Mouse (Mus musculus): ENCODE results near the gene Ern2. TPM values are rescaled to one million over a fixed set of nuclear protein-coding genes. Genes with fewer than 3 reads are reported as not detected.

The Ern2 gene
- polyA plus RNA-seq (2016; fragmentation: Nextera tagmentation; extraction: Ambion mirVana), result 0.25 and 0.47 TPM in 2 replicates

DNA sequence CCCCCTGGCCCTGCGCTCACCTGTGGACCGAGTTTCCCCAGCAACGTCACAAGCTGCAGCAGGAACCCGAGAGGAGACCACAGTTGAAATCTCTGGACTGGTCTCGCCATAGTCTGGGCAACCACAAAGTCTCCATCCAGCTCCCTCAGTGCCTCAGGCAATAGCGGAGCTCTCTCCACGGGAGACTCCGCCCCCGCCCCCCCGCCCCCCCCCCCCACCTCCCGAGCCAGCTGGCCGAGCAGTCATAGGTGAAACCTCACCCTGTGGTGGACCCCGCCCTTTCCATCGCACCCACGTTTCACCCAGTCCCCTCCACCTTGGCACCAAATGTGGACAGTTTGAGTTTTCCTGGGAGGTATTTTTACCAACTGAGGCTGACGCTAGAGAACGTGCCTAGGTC is at the start of gene Ern2:
Ern2 (minus strand) TSS at position 165 of the 400 bp plus-strand sequence.
- H3K9ac ChIP-seq, result no peak within 1 kb of the TSS
- H3K4me2 ChIP-seq (replicated peaks), result peak within 1 kb of the TSS; percentile 31
- H3K9me3 ChIP-seq, result no peaks in the 10 kb centered on the region
- ATAC-seq (ENCODE audit: low FRiP score, low read depth), result no peak
- 18% methylated on average over 17 of the region's 17 CpGs for WGBS
- no peaks in the 10 kb centered on the region for H3K36me3 ChIP-seq
- H3K27ac ChIP-seq, result no peak within 1 kb of the TSS
- no peaks in the 10 kb centered on the region for H3K4me1 ChIP-seq
- H3K4me3 ChIP-seq, result no peak within 1 kb of the TSS
- H3K27me3 ChIP-seq (replicated peaks), result no peaks in the 10 kb centered on the region

DNA sequence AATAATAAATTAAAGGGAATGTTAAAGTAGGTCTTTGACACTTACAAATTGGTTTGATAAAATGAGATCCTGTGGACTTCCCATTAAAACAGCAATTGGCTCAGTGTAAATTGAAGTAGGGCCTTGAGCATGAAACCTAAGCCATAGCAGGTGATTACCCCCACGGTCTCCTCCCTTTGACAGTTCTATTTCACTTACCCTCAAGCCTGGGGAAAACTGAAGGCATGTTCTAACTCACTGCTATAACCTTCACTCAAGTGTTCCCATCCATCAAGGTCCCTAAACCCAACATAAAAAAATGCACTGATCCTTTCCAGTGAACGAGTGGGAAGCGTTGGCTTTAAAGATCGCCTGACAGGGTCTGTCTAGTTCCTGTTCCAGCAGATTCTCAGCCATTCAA is 44.9 kb upstream of the Ern2 start:
- Histone ChIP-seq H3K9ac (no peak overlapping the region), H3K4me1 (no peaks in the 10 kb centered on the region), H3K4me3 (no peak overlapping the region), H3K36me3 (no peaks in the 10 kb centered on the region), H3K9me3 (no peaks in the 10 kb centered on the region), H3K4me2 (replicated peaks) (no peak overlapping the region), H3K27ac (no peak overlapping the region), H3K27me3 (replicated peaks) (no peaks in the 10 kb centered on the region)
- 83% methylated on average over 4 of the region's 4 CpGs for WGBS
- ATAC-seq (ENCODE audit: low FRiP score, low read depth), result no peak

DNA sequence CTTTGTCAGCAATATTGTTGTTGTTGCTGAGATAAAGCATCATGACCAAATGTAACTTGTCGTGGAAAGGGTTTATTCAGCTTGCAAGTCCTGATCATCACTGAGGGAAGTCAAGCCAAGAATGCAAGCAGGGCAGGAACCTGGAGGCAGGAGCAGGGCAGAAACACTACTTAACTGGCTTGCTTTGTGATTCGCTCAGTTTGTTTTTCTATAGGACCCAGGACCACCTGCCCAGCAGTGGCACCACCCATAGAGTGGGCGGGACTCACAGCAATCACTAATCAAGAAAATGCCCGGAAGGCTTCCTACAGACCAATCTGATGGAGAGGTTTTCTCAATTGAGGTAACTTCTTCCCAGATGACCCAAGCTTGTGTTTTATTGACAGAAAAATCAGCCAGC is 43.9 kb upstream of the Ern2 start:
- H3K9me3 ChIP-seq, result no peaks in the 10 kb centered on the region
- H3K27ac ChIP-seq, result no peak overlapping the region
- no peak overlapping the region for H3K4me3 ChIP-seq
- H3K4me2 ChIP-seq (replicated peaks), result no peak overlapping the region
- no peaks in the 10 kb centered on the region for H3K36me3 ChIP-seq
- ATAC-seq (ENCODE audit: low FRiP score, low read depth), result no peak
- no peaks in the 10 kb centered on the region for H3K4me1 ChIP-seq
- WGBS, result 62% methylated on average over 4 of the region's 4 CpGs
- no peak overlapping the region for H3K9ac ChIP-seq
- no peaks in the 10 kb centered on the region for H3K27me3 ChIP-seq (replicated peaks)

DNA sequence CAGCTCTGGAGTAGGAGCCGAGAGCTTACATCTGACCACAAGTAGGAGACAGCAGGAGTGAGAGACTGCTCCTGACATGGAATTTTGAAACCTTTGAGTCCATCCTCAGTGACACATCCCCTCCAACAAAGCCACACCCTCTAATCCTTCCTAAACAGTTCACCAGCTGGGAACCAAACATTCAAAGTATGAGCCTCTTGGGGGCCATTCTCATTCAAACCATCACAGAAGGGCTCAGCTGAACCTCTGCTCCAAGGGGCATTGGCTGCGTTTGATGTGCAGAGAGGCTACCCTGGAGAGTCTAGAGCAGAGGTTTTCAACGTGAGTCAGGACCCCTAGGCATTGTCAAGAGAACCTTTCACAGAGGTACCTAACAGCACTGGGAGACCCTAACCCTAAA is 43.3 kb upstream of the Ern2 start:
- H3K27ac ChIP-seq, result no peak overlapping the region
- no peak overlapping the region for H3K4me2 ChIP-seq (replicated peaks)
- no peak overlapping the region for H3K9ac ChIP-seq
- H3K27me3 ChIP-seq (replicated peaks), result no peaks in the 10 kb centered on the region
- H3K9me3 ChIP-seq, result no peaks in the 10 kb centered on the region
- H3K4me1 ChIP-seq, result no peaks in the 10 kb centered on the region
- 54% methylated on average over 3 of the region's 3 CpGs for WGBS
- H3K36me3 ChIP-seq, result no peaks in the 10 kb centered on the region
- no peak for ATAC-seq (ENCODE audit: low FRiP score, low read depth)
- H3K4me3 ChIP-seq, result no peak overlapping the region

DNA sequence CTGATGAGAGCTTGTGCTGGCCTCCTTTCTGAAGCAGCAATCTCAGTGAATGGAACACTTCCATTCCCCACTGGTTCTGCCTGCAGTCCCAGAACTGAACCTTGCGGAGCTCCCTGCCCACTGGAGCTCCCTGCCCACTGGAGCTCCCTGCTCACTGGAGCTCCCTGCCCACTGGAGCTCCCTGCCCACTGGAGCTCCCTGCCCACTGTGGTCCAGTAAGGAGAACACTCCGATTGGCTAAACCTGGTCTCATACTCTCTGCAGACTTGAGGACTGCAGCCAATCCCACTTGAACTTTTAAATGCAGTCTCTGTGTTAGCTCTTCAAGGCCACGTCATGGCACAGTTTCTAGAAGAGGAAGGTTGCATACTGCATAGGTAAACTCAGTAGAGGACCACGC is 40.7 kb upstream of the Ern2 start:
- Histone ChIP-seq H3K27me3 (replicated peaks) (no peaks in the 10 kb centered on the region), H3K9me3 (no peaks in the 10 kb centered on the region), H3K9ac (no peak overlapping the region), H3K4me1 (no peaks in the 10 kb centered on the region), H3K36me3 (no peaks in the 10 kb centered on the region), H3K4me2 (replicated peaks) (no peak overlapping the region), H3K27ac (no peak overlapping the region), H3K4me3 (no peak overlapping the region)
- WGBS, result 88% methylated on average over 4 of the region's 4 CpGs
- ATAC-seq (ENCODE audit: low FRiP score, low read depth), result no peak

DNA sequence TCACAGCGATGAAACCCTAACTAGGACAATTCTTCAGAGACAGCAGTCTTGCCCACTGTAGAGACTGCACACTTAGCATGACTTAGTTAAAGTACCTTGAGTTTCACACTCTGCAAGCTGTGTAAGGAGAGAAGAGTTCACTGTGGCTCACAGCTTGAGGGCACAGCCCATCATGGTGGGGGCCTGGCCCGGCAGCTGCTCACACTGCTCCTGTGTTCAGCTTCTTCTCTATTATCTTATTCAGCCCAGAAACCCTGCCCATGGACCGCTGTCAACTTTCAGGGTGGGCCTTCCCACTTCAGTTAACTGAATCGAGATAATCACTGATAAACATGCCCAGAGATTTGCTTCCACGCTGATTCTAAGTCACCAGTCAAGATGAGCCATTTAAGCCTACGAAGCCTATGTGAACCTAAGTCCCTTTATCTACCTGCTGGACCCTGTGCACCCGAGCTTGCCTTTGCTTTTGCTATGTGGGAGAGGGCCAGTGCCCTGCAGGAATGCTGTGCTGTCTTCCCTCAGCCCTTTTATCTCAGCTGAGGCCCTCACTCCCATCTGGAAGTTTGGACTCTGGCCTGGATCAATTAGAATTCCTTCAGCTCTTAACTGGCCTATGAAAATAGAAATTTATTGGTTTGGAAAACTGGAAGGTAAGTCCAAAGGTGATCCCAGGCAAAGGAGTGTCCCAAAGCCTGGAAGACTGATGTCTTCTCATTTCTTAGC is 40.2 kb upstream of the Ern2 start:
- H3K27me3 ChIP-seq (replicated peaks), result no peaks in the 10 kb centered on the region
- H3K36me3 ChIP-seq, result no peaks in the 10 kb centered on the region
- WGBS, result 77% methylated on average over 7 of the region's 7 CpGs
- H3K4me3 ChIP-seq, result no peak overlapping the region
- no peak overlapping the region for H3K4me2 ChIP-seq (replicated peaks)
- no peaks in the 10 kb centered on the region for H3K9me3 ChIP-seq
- no peak overlapping the region for H3K9ac ChIP-seq
- H3K27ac ChIP-seq, result no peak overlapping the region
- no peaks in the 10 kb centered on the region for H3K4me1 ChIP-seq
- ATAC-seq (ENCODE audit: low FRiP score, low read depth), result no peak

DNA sequence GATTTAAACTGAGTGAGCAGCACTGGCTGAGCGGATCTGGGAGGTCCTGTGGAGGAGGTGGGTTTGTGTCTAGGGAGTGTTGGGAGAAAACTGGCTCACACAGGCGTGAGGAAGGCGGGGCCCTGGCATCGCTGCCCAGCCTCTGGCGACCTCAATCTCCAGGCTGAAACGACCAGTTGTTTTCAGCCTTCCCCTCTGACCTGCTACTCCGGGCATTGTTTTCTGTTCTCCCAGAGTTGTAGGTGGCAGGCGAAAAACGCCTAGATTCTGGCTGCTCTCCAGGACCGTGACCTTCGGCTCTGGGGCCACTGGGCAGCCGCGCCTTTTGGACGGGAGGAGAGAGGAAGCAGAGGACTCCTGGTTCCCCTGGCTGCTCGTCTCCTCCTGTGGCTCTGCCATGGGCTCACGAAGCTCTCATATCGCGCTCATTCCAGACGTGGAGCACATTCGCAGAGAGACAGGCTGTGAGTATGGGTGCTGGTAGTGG is 33.4 kb upstream of the Ern2 start, which contains the start of gene Chp2:
Chp2 (plus strand) TSS at position 182 of the 487 bp plus-strand sequence.
- no peak for ATAC-seq (ENCODE audit: low FRiP score, low read depth)
- no peaks in the 10 kb centered on the region for H3K27me3 ChIP-seq (replicated peaks)
- H3K9me3 ChIP-seq, result no peaks in the 10 kb centered on the region
- WGBS, result 30% methylated on average over 20 of the region's 20 CpGs
- H3K9ac ChIP-seq, result no peak within 1 kb of the TSS
- H3K27ac ChIP-seq, result no peak within 1 kb of the TSS
- no peaks in the 10 kb centered on the region for H3K36me3 ChIP-seq
- H3K4me1 ChIP-seq, result no peaks in the 10 kb centered on the region
- H3K4me3 ChIP-seq, result no peak within 1 kb of the TSS
- peak within 1 kb of the TSS; percentile 44 for H3K4me2 ChIP-seq (replicated peaks)

DNA sequence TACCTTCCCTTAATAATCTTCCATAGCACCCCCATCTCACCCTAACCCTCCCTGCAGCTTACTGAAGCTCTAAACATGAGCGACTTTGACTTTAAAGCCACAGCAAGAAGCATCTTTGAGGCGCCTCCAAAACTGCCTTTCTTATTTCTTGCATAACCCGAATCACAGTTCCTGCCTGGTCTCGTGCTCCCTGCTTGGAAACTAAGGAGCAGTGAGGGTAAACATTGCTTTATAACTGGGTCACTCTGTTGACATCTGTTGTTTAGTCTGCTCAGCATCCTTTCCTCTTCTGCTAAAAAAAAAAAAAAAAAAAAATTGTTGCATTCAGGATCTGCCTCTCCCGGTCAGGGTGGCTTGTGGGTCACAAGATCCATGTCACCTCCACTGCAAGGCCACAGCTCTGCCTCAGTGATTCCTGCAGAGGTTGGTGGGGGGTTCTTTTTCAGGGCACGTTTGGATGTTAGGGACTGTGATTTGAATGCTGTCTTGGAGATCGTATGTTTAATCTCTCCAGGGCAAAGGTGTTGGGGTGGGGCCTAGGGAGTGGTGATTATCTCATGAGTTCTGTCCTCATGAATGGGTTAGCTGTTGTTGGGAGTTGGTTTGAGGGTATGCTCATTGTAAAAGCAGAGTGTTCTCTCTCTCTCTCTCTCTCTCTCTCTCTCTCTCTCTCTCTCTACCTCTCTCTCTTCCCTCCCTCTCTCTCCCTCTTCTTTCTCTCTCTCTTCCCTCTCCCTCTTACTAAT is 22.4 kb upstream of the Ern2 start:
- WGBS, result 68% methylated on average over 7 of the region's 7 CpGs
- no peak overlapping the region for H3K4me3 ChIP-seq
- ATAC-seq (ENCODE audit: low FRiP score, low read depth), result no peak

DNA sequence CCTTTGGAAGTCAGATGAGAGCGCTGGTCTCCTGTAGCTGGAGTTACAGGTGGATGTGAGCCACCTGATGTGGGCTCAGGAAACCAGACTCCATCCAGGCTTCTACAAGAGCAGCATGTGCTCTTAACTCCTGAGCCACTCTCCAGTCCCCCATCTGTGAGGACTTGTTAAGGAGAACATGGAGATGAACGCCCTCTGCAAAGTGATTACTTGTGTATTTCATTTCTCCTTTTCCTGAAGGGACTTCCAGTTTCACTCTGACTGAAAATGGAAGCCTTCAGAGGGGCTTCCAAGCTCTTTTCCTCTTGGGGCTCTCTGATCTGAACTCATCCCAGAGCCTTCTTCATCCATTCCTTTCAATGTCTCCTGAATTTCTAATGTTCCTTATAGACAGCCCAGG is 20.1 kb upstream of the Ern2 start:
- Histone ChIP-seq H3K4me1 (no peaks in the 10 kb centered on the region), H3K4me3 (no peak overlapping the region), H3K27ac (no peak overlapping the region), H3K9me3 (no peaks in the 10 kb centered on the region), H3K36me3 (no peaks in the 10 kb centered on the region), H3K27me3 (replicated peaks) (no peaks in the 10 kb centered on the region), H3K9ac (no peak overlapping the region), H3K4me2 (replicated peaks) (no peak overlapping the region)
- WGBS, result 82% methylated on average over 2 of the region's 2 CpGs
- no peak for ATAC-seq (ENCODE audit: low FRiP score, low read depth)

More for the DNA sequence above, 22.4 kb upstream of the Ern2 start:
- Histone ChIP-seq H3K4me1 (no peaks in the 10 kb centered on the region), H3K36me3 (no peaks in the 10 kb centered on the region), H3K4me2 (replicated peaks) (no peak overlapping the region), H3K27me3 (replicated peaks) (no peaks in the 10 kb centered on the region), H3K9me3 (no peaks in the 10 kb centered on the region), H3K27ac (no peak overlapping the region), H3K9ac (no peak overlapping the region)

DNA sequence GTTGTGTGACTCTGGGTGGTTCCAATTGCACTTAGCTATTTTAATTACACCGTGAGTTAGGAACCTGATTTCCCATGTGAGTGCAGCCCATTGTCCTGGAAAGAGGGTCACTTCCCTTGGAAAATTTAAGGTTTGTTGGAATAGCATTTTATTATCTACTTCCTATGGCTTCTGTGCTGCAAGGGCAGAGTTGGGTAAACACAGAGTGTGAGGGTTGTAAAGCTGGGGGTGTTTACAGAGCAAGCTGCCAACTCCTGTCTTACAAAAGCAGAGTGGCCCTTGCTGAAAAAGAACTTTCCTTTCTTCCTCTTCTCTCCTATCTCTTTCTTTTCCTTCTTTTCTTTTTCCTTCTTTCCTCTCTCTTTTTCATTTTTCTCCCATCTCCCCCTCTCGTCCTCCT is 17.9 kb upstream of the Ern2 start:
- Histone ChIP-seq H3K36me3 (no peaks in the 10 kb centered on the region), H3K4me1 (no peaks in the 10 kb centered on the region), H3K4me3 (no peak overlapping the region), H3K9me3 (no peaks in the 10 kb centered on the region), H3K4me2 (replicated peaks) (no peak overlapping the region), H3K9ac (no peak overlapping the region), H3K27me3 (replicated peaks) (no peaks in the 10 kb centered on the region), H3K27ac (no peak overlapping the region)
- no peak for ATAC-seq (ENCODE audit: low FRiP score, low read depth)
- WGBS, result 32% methylated on average over 2 of the region's 2 CpGs

DNA sequence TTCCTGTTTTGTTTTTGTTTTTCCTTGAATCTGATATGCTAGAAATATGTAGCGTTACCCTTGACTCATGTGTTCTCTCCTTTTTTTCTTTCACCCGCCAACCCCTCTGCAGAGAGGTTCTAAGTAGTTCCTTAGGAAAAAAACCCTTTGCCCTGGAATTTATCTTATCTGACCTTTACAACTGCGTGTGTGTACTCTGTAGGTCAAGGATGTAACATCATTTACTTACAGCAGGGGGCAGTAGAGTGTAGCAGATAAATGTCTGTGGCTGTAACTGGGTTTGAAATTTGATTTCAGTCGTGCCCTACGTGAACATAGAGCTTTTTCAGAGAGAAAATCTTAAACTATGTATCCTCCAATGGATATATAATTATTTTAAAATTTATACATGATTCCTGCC is 13.3 kb upstream of the Ern2 start:
- H3K27me3 ChIP-seq (replicated peaks), result no peaks in the 10 kb centered on the region
- 37% methylated on average over 5 of the region's 5 CpGs for WGBS

DNA sequence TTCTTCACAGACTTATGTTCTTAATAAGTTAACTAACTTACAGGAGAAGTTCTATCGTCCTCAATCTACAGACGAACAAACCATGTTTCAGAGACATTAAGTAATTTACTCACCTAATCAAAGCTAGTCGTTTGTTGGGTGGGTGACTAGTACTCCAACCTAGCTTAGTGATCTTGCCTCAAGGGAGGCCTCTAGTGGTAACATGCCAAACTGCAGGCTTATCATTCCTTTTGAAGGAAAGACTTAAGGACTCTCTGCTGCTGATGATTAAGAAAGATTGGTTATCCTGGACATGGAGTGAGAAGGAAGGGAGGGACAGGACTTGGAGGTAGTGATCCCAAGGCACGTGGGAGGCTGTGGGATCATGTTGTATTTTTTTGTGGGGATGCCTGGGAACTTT is 11.3 kb upstream of the Ern2 start:
- Histone ChIP-seq H3K4me3 (no peak overlapping the region), H3K27ac (no peak overlapping the region), H3K9me3 (no peaks in the 10 kb centered on the region), H3K9ac (no peak overlapping the region), H3K4me1 (no peaks in the 10 kb centered on the region), H3K27me3 (replicated peaks) (no peaks in the 10 kb centered on the region), H3K4me2 (replicated peaks) (no peak overlapping the region), H3K36me3 (no peaks in the 10 kb centered on the region)
- 40% methylated on average over 4 of the region's 4 CpGs for WGBS
- ATAC-seq (ENCODE audit: low FRiP score, low read depth), result no peak

More for the DNA sequence above, 13.3 kb upstream of the Ern2 start:
- Histone ChIP-seq H3K27ac (no peak overlapping the region), H3K9ac (no peak overlapping the region), H3K4me1 (no peaks in the 10 kb centered on the region), H3K4me2 (replicated peaks) (no peak overlapping the region), H3K36me3 (no peaks in the 10 kb centered on the region), H3K9me3 (no peaks in the 10 kb centered on the region), H3K4me3 (no peak overlapping the region)
- ATAC-seq (ENCODE audit: low FRiP score, low read depth), result no peak
